Mouse (Mus musculus) cerebellum, adult 18-20 months (tissue): ENCODE data around the gene Muc2.
"Not testable (repeated sequence)": the region's sequence is repeated elsewhere in the genome, so short reads cannot be mapped to it uniquely, and the experiment has no call there.

Experiments
- DNase-seq, 2 experiments: peaks; one replicate each; pipeline ENCODE4 v3.0.0; 2021

Gene Muc2

GRCm38 (mm10) chr7:141690040-141690439 lies at the start of gene Muc2:
TSS of gene Muc2 (plus strand) at chr7:141690340.
- no peak for DNase-seq

GRCm38 (mm10) chr7:141642375-141642774 lies 47.8 kb upstream of the Muc2 start:
- DNase-seq = no peak

GRCm38 (mm10) chr7:141643160-141643559 lies 47.0 kb upstream of the Muc2 start:
- DNase-seq = no peak

GRCm38 (mm10) chr7:141647083-141647482 lies 43.1 kb upstream of the Muc2 start:
- no peak for DNase-seq

- no peak for DNase-seq
Measured at GRCm38 (mm10) chr7:141647815-141648214, 42.3 kb upstream of the Muc2 start.

- DNase-seq = no peak
Measured at GRCm38 (mm10) chr7:141652191-141652590, 37.9 kb upstream of the Muc2 start.

GRCm38 (mm10) chr7:141660346-141660745 lies 29.8 kb upstream of the Muc2 start:
- no peak for DNase-seq

GRCm38 (mm10) chr7:141661481-141661880 lies 28.7 kb upstream of the Muc2 start:
- no peak for DNase-seq

GRCm38 (mm10) chr7:141662223-141662622 lies 27.9 kb upstream of the Muc2 start:
- DNase-seq = no peak

- peak; percentile 53 to 61 for DNase-seq
Measured at GRCm38 (mm10) chr7:141666190-141666589, 23.9 kb upstream of the Muc2 start.

GRCm38 (mm10) chr7:141669097-141669496 lies 21.0 kb upstream of the Muc2 start:
- not testable (repeated sequence) for DNase-seq

- peak; percentile 35 to 39 for DNase-seq
Measured at GRCm38 (mm10) chr7:141670999-141671398, 19.1 kb upstream of the Muc2 start.

- no peak for DNase-seq
Measured at GRCm38 (mm10) chr7:141671626-141672291, 18.4 kb upstream of the Muc2 start.

- DNase-seq = no peak
Measured at GRCm38 (mm10) chr7:141678922-141679321, 11.2 kb upstream of the Muc2 start.

- no peak for DNase-seq
Measured at GRCm38 (mm10) chr7:141687330-141687729, 2.8 kb upstream of the Muc2 start.

- DNase-seq = peak in 1 of 2 experiments; percentile 13
Measured at GRCm38 (mm10) chr7:141693591-141694273, 3.6 kb downstream of the Muc2 start.

- no peak for DNase-seq
Measured at GRCm38 (mm10) chr7:141694274-141694639, 4.1 kb downstream of the Muc2 start.

GRCm38 (mm10) chr7:141696538-141696937 lies 6.4 kb downstream of the Muc2 start:
- no peak for DNase-seq

- no peak for DNase-seq
Measured at GRCm38 (mm10) chr7:141699556-141700220, 9.5 kb downstream of the Muc2 start.

GRCm38 (mm10) chr7:141747451-141748100 lies 57.4 kb downstream of the Muc2 start:
- peak in 1 of 2 experiments; percentile 5 for DNase-seq

- DNase-seq = no peak
Measured at GRCm38 (mm10) chr7:141752513-141752912, 62.4 kb downstream of the Muc2 start.

GRCm38 (mm10) chr7:141755831-141756230 lies 65.7 kb downstream of the Muc2 start:
- peak; percentile 72 to 77 for DNase-seq

- no peak for DNase-seq
Measured at GRCm38 (mm10) chr7:141758291-141758690, 68.2 kb downstream of the Muc2 start.
